Mouse (Mus musculus) hindbrain, postnatal 0 days (tissue): ENCODE measurements around the gene Rabggta. TPM values are rescaled to one million over a fixed set of nuclear protein-coding genes. Genes with fewer than 3 reads are reported as not detected.
"Not testable (repeated sequence)": the region's sequence is repeated elsewhere in the genome, so short reads cannot be mapped to it uniquely, and the experiment has no call there.

Source experiments
- ATAC-seq: fragments of 200-750 bp; cut with Nextera tagmentation; 2 replicates; pipeline ENCODE4 v1.8.0; 2017; ENCODE audit warnings: mild to moderate bottlenecking, moderate TSS enrichment, moderate library complexity
- DNase-seq: peaks from one replicate; pipeline ENCODE4 v3.0.0-alpha.2; 2015; ENCODE audit warnings: low spot score
- H3K27ac ChIP-seq: fragments of 300-500 bp; sonication (generic); 2 replicates; pipeline ENCODE4 v1.5.1; 2014; ENCODE audit warnings: mild to moderate bottlenecking
- H3K27me3 ChIP-seq: fragments of 300-500 bp; sonication (generic); 2 replicates; pipeline ENCODE4 v1.6.1; 2014; ENCODE audit warnings: low read length, mixed read lengths; ENCODE audit not compliant: insufficient read depth
- H3K36me3 ChIP-seq: fragments of 300-500 bp; sonication (generic); 2 replicates; pipeline ENCODE4 v1.6.1; 2014; ENCODE audit warnings: low read length, mixed read lengths; ENCODE audit not compliant: insufficient read depth
- H3K4me1 ChIP-seq: fragments of 300-500 bp; sonication (generic); 2 replicates; pipeline ENCODE4 v1.6.1; 2014; ENCODE audit warnings: antibody characterized with exemption, low read length, mixed read lengths; ENCODE audit not compliant: insufficient read depth
- H3K4me2 ChIP-seq: fragments of 300-500 bp; sonication (generic); 2 replicates; pipeline ENCODE4 v1.6.1; 2014; ENCODE audit warnings: low read depth, mild to moderate bottlenecking, low read length, moderate library complexity, mixed read lengths
- H3K4me3 ChIP-seq: fragments of 300-500 bp; sonication (generic); 2 replicates; pipeline ENCODE4 v1.5.1; 2014; ENCODE audit warnings: low read length
- H3K9ac ChIP-seq: fragments of 300-500 bp; sonication (generic); replicated peaks from 2 replicates; pipeline ENCODE4 v1.6.1; 2014; ENCODE audit warnings: mild to moderate bottlenecking, low read length, moderate library complexity, mixed read lengths
- H3K9me3 ChIP-seq: fragments of 300-500 bp; sonication (generic); 2 replicates; pipeline ENCODE4 v1.6.1; 2016; ENCODE audit warnings: low read length, mixed read lengths
- CTCF ChIP-seq: IDR thresholded peaks from 2 replicates; pipeline ENCODE4 v1.5.1; 2016; ENCODE audit warnings: antibody characterized with exemption, control low read depth, low read depth
- WGBS: fragments of 180-500 bp; shearing (Covaris S2); extraction: QIAGEN DNeasy Blood & Tissue Kit; methylation state at CpG from one replicate; pipeline ENCODE4 v1.1.7; 2014; 5-methylcytosine and 5-hydroxymethylcytosine counted together
- polyA plus RNA-seq: library from polyadenylated mRNA; unstranded; fragments of >200 nt; fragmentation: Nextera tagmentation; extraction: Ambion mirVana; gene quantifications from 2 replicates; pipeline ENCODE4 v1.2.1, GENCODE M21; 2015
- total RNA-seq: library from RNA; depleted of rRNA; stranded (reverse); fragments of >200 nt; gene quantifications from 2 replicates; pipeline ENCODE4 v1.2.3, GENCODE M21; 2014

The Rabggta gene
- total and polyA plus RNA-seq, 2 experiments from 2014 or later = 51.9 to 83.8 TPM

DNA sequence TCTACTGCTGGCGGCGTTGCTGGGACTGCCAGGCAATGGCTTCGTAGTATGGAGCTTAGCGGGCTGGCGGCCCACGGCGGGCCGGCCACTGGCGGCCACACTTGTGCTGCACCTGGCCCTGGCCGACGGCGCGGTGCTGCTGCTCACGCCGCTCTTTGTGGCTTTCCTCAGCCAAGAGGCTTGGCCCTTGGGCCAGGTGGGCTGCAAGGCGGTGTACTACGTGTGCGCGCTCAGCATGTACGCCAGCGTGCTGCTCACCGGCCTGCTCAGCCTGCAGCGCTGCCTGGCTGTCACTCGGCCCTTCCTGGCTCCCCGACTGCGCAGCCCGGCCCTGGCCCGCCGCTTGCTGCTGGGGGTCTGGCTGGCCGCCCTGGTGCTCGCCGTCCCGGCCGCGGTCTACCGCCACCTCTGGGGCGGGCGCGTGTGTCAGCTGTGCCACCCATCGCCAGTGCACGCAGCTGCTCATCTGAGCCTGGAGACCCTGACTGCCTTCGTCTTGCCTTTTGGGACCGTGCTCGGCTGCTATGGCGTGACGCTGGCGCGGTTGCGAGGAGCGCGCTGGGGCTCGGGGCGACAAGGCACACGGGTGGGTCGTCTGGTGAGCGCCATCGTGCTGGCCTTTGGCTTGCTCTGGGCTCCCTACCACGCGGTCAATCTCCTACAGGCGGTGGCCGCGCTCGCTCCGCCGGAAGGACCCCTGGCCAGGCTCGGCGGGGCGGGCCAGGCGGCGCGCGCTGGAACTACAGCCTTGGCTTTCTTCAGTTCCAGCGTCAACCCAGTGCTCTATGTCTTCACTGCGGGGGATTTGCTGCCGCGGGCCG, 40.1 kb upstream of the Rabggta start:
- no peaks in the 10 kb centered on the region for H3K36me3 ChIP-seq
- 1% methylated on average over 74 of the region's 77 CpGs for WGBS
- peak overlapping the region; percentile 65 for H3K27ac ChIP-seq
- peak overlapping the region; percentile 65 for H3K9ac ChIP-seq
- ATAC-seq = peak; percentile 75
- H3K27me3 ChIP-seq = peaks cover 6% of the 10 kb centered on the region
- TF ChIP-seq CTCF = peak; percentile 16; the same call in 1 of the 2 replicates
- peak overlapping the region; percentile 86 for H3K4me2 ChIP-seq
- H3K9me3 ChIP-seq = no peaks in the 10 kb centered on the region
- peak; percentile 66 for DNase-seq
- H3K4me1 ChIP-seq = peaks cover 7% of the 10 kb centered on the region; the same call in 1 of the 2 replicates
- H3K4me3 ChIP-seq = peak overlapping the region; percentile 47

DNA sequence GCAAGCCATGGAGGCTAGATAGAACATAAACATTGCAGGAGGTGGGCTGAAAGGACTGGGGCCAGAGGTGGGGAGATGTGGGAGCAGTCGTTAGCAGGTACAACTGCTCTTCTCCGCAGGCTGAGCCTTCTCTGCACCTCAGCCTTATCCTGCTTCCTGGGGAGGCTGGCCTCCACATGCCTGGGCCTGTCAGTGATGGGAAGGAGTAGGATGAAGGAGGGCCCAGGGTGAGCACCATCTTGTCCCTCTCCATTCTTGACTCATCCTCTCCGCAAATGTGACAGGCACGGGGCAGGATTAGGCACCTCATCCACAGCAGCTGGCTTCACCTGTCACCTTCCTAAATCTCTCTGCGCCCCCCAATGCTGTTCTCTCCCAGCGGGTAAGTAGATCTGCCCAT, 39.1 kb upstream of the Rabggta start, which contains the start of gene Ltb4r2:
Gene Ltb4r2 (plus strand): TSS at position 266 of the 400 bp plus-strand sequence.
- H3K4me3 ChIP-seq = peak within 1 kb of the TSS; percentile 47
- peak within 1 kb of the TSS; percentile 86 for H3K4me2 ChIP-seq
- no peak for ATAC-seq
- no peak for TF ChIP-seq CTCF
- H3K4me1 ChIP-seq = peaks cover 7% of the 10 kb centered on the region; the same call in 1 of the 2 replicates
- peaks cover 6% of the 10 kb centered on the region for H3K27me3 ChIP-seq
- H3K9me3 ChIP-seq = no peaks in the 10 kb centered on the region
- H3K36me3 ChIP-seq = no peaks in the 10 kb centered on the region
- WGBS = 82% methylated on average over 6 of the region's 6 CpGs
- H3K27ac ChIP-seq = peak within 1 kb of the TSS; percentile 65
- DNase-seq = no peak
- H3K9ac ChIP-seq = peak within 1 kb of the TSS; percentile 65

DNA sequence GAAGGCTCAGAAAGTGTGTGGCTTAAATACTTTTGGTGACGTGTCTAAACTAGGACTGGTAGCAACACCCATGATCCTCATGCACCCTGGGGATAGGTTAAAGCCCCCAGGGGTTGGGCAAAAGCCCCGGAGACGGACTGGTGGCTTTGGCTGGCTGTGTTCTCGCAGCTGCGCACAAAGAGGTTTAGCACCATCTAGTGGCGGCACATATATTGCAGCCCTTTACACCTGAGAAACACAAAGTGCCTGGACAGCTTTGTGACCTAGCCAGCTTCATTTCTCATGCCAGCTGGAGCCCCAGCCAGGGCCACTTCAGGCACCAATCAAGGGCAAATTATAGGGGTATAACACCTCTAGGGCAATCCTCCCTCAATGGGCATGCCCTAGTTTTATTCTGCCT, 38.1 kb upstream of the Rabggta start:
- H3K4me2 ChIP-seq = peak overlapping the region; percentile 37
- DNase-seq (peak; percentile 86), ATAC-seq (peak; percentile 6; the same call in 1 of the 2 replicates)
- not testable (repeated sequence) for H3K36me3 ChIP-seq, H3K9me3 ChIP-seq, H3K4me1 ChIP-seq, H3K27ac ChIP-seq, H3K4me3 ChIP-seq, H3K9ac ChIP-seq, H3K27me3 ChIP-seq
- 6% methylated on average over 6 of the region's 6 CpGs for WGBS
- TF ChIP-seq CTCF = peak; percentile 84

DNA sequence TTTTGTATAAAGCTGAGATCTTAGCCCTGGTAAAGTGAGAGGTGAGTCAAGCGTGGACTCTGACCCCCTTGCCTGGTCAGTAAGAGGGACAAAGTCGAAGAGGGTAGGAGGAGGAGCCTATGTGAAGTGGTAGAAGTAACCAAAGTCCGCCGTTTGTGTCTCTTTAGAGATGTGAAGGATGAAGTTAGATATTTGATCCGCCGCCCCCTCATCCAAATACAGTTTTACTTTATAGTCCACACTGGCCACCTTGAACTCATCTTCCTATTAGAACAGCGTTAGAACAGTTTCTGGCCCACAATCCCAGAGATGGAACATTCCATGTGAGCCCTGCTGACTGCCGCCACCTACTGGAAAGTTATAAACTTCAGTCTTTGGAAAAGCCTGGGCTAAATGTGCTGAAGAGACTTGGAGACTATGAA, 36.3 kb upstream of the Rabggta start, which contains the start of gene Cideb:
Gene Cideb (minus strand): TSS at position 96 of the 422 bp plus-strand sequence.
- DNase-seq = peak; percentile 81
- TF ChIP-seq CTCF = peak; percentile 80
- H3K9ac ChIP-seq = no peak within 1 kb of the TSS
- no peaks in the 10 kb centered on the region for H3K9me3 ChIP-seq
- no peak within 1 kb of the TSS for H3K27ac ChIP-seq
- H3K4me3 ChIP-seq = no peak within 1 kb of the TSS
- no peaks in the 10 kb centered on the region; the same call in 1 of the 2 replicates for H3K27me3 ChIP-seq
- peaks cover 7% of the 10 kb centered on the region; the same call in 1 of the 2 replicates for H3K4me1 ChIP-seq
- no peak for ATAC-seq
- peaks cover 21% of the 10 kb centered on the region for H3K36me3 ChIP-seq
- peak within 1 kb of the TSS; percentile 42 for H3K4me2 ChIP-seq
- WGBS = 23% methylated on average over 8 of the region's 8 CpGs

DNA sequence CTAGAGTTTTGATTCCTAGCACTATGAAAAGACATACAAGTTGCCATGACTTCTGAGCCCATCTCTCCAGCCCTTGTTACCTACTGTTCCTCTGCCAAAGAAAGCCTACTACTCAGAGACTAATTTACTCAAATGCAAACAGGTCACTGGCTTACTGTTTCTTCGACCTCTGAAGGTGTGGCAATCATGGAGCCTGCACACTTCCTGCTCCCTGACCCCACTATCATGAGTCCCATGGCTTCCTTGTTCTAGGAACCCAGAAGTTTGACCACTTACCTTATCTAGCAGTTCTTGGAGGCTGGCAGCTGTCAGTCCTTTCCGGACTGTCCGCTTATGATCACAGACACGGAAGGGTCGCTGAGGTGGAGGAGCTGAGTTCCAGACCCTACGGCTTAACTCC, 35.5 kb upstream of the Rabggta start:
- TF ChIP-seq CTCF = no peak

DNA sequence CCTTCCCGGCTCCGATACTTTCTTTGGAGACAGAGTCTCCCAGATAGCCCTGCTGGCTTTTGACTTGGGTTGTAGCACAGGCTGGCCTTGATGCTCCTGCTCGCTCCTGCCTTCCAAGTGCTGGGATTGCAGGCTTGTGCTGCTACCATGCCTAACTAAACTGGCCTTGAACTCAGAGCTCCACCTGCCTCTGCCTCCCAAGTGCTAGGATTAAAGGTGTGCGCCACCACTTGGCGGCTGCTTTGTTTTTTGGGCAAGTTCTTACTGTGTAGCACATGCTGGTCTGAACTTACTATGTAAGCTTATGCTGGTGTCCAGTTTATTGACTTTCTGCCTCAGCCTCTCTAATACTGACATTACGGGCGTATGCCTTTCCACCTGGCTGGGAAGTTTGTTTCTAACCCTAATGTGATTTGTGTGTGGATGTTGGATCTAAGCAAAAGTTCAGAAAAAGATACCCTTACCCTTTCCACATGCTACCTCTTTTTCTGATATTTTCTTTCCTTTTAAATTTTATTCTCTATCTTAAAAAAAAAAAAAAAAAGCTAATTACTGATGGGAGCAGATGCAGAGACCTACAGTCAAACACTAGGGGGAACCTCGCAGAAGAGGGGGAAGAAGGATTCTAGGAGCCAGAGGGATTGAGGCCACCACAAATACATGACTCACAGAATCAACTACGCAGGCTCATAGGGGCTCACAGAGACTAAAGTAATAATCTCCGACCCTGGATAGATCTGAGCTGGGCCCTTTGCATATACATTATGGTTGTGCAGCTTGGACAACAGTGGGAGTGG, 25.2 kb upstream of the Rabggta start:
- Histone ChIP-seq H3K4me1 (peaks cover 15% of the 10 kb centered on the region), H3K27ac (no peak overlapping the region), H3K4me2 (0 out of 2 replicates have a peak overlapping the region, but pooled peaks have one; percentile 99), H3K9ac (no peak overlapping the region), H3K9me3 (no peaks in the 10 kb centered on the region), H3K27me3 (no peaks in the 10 kb centered on the region), H3K4me3 (no peak overlapping the region), H3K36me3 (peaks cover 21% of the 10 kb centered on the region)
- WGBS = 89% methylated on average over 10 of the region's 10 CpGs
- no peak for DNase-seq
- TF ChIP-seq CTCF = no peak
- no peak for ATAC-seq

More for the DNA sequence above, 35.5 kb upstream of the Rabggta start:
- Histone ChIP-seq H3K27ac (no peak overlapping the region), H3K4me1 (peaks cover 3% of the 10 kb centered on the region; the same call in 1 of the 2 replicates), H3K9ac (no peak overlapping the region), H3K4me2 (no peak overlapping the region), H3K27me3 (no peaks in the 10 kb centered on the region), H3K9me3 (no peaks in the 10 kb centered on the region), H3K36me3 (peaks cover 27% of the 10 kb centered on the region), H3K4me3 (no peak overlapping the region)
- WGBS = 84% methylated on average over 6 of the region's 6 CpGs
- DNase-seq (no peak), ATAC-seq (no peak)
